13 mouse cellular contexts compared by ENCODE assay signal in genomic region chr2:112822721-112823120, GRCm38 (mm10).
DNase-seq lines count a peak whose midpoint lies in the region; ATAC-seq and TF ChIP-seq lines count a peak whose summit lies in the region.
"Had no signal": no experiment of that assay in that cellular context is flagged by ENCODE, and none has a peak within 500 bp of the region (broad histone marks: within the 10 kb centered on the region; RNA-seq: fewer than 3 reads in every experiment).

No protein-coding gene starts in this region.

- no peaks in the 10 kb centered on the region for H3K9me3 ChIP-seq in midbrain, embryonic 16.5 days (replicated peaks; ENCODE audit: control insufficient read depth, low read length, poor library complexity, severe bottlenecking)
- H3K9me3 ChIP-seq: embryonic facial prominence, embryonic 13.5 days had no signal

- ATAC-seq in midbrain, embryonic 16.5 days: peak; percentile 70
- ATAC-seq: liver, postnatal 0 days had no signal

- H3K4me2 ChIP-seq in midbrain, embryonic 16.5 days (ENCODE audit: low read length): no peak overlapping the region
- H3K4me2 ChIP-seq: embryonic facial prominence, embryonic 13.5 days had no signal

- H3K27ac ChIP-seq in gastrocnemius, adult 2 months: no peak overlapping the region
- H3K27ac ChIP-seq in midbrain, embryonic 16.5 days (ENCODE audit: low read length): no peak overlapping the region
- H3K27ac ChIP-seq: embryonic facial prominence, embryonic 13.5 days had no signal

- no peak for TF ChIP-seq POLR2A in brain, embryonic 14.5 days (IDR thresholded peaks at IDR 0.05; ENCODE audit: borderline replicate concordance, extremely low read depth, insufficient read depth, insufficient read length, poor library complexity, severe bottlenecking)

- H3K9ac ChIP-seq in midbrain, embryonic 16.5 days (ENCODE audit: low read depth, low read length): no peak overlapping the region
- H3K9ac ChIP-seq: embryonic facial prominence, embryonic 13.5 days; liver, postnatal 0 days had no signal

- H3K4me3 ChIP-seq in gastrocnemius, adult 2 months: no peak overlapping the region
- H3K4me3 ChIP-seq in midbrain, embryonic 16.5 days (ENCODE audit: low read depth, low read length): no peak overlapping the region
- H3K4me3 ChIP-seq: embryonic facial prominence, embryonic 13.5 days; myocyte had no signal

- DNase-seq in gastrocnemius, adult 2 months: no peak
- DNase-seq in gastrocnemius, postnatal 4 days (ENCODE audit: low spot score in 2 of 2): no peak
- peak; percentile 19 to 31 for DNase-seq in left cerebral cortex, postnatal 14 days (ENCODE audit: low spot score in 2 of 2)
- no peak for DNase-seq in left cerebral cortex, postnatal 10 days (ENCODE audit: extremely low spot score in 1 of 2, low spot score in 2 of 2)
- DNase-seq in brain, embryonic 14.5 days (ENCODE audit: low read depth): peak; percentile 58
- DNase-seq in ovary, adult 18-20 months (ENCODE audit: low spot score): no peak
- DNase-seq in adipocyte (ENCODE audit: low spot score): no peak
- DNase-seq: gastrocnemius, postnatal 36 days; liver, postnatal 0 days; thymus, adult 2 months had no signal

- H3K4me1 ChIP-seq in midbrain, embryonic 16.5 days (ENCODE audit: control insufficient read depth, insufficient read depth, low read length): no peaks in the 10 kb centered on the region
- H3K4me1 ChIP-seq: embryonic facial prominence, embryonic 13.5 days had no signal

- no peaks in the 10 kb centered on the region for H3K36me3 ChIP-seq in midbrain, embryonic 16.5 days (ENCODE audit: control insufficient read depth, insufficient read depth, low read length)
- H3K36me3 ChIP-seq: embryonic facial prominence, embryonic 13.5 days had no signal

- WGBS in midbrain, embryonic 16.5 days: 18% methylated on average over 3 of the region's 3 CpGs

- intact Hi-C loops in gastrocnemius, adult 2 months (cut with DNase I): no loop called here
- intact Hi-C loops in left cerebral cortex, postnatal 14 days (cut with DNase I): no loop called here
- intact Hi-C loops in left cerebral cortex, postnatal 10 days (cut with DNase I): no loop called here

- H3K27me3 ChIP-seq in midbrain, embryonic 16.5 days (ENCODE audit: control insufficient read depth, insufficient read depth, low read depth, low read length): no peaks in the 10 kb centered on the region
- H3K27me3 ChIP-seq: embryonic facial prominence, embryonic 13.5 days had no signal

- TF ChIP-seq CTCF in gastrocnemius, adult 2 months (IDR thresholded peaks at IDR 0.05): peak; percentile 17; the same call in 1 of the 2 replicates
- no peak; the same call in 1 of the 2 replicates for TF ChIP-seq CTCF in brain, embryonic 14.5 days (IDR thresholded peaks at IDR 0.05; ENCODE audit: borderline replicate concordance, extremely low read depth, insufficient read depth, insufficient read length)

Comparison
In these comparisons a context has a peak if more than half of its experiments do, and no peak if none do; other contexts are left out.
1. DNase-seq: peak in left cerebral cortex, postnatal 14 days (2 of 2) and brain, embryonic 14.5 days (single experiment); none in gastrocnemius, adult 2 months (single experiment), gastrocnemius, postnatal 4 days (0 of 2), left cerebral cortex, postnatal 10 days (0 of 2), ovary, adult 18-20 months (single experiment) and adipocyte (single experiment).